Comparison of ENCODE assay signal across 8 mouse cellular contexts in genomic region chr7:19558965-19559364, GRCm38 (mm10). TPM values are rescaled to one million over a fixed set of nuclear protein-coding genes. Genes with fewer than 3 reads are reported as not detected.
DNase-seq lines count a peak whose midpoint lies in the region; ATAC-seq and TF ChIP-seq lines count a peak whose summit lies in the region.

No protein-coding gene starts in this region.

- H3K27ac ChIP-seq in lung, embryonic 14.5 days (ENCODE audit: low read depth): no peak overlapping the region
- no peak overlapping the region for H3K27ac ChIP-seq in embryonic facial prominence, embryonic 11.5 days (replicated peaks; ENCODE audit: low read depth, low read length)
- H3K27ac ChIP-seq in liver, embryonic 13.5 days: peak overlapping the region; percentile 79

- no peak for ATAC-seq in lung, embryonic 14.5 days (ENCODE audit: insufficient read depth)
- no peak for ATAC-seq in embryonic facial prominence, embryonic 11.5 days (replicated peaks; ENCODE audit: insufficient number of reproducible peaks, low FRiP score, low TSS enrichment, low read depth)
- ATAC-seq in liver, embryonic 13.5 days (ENCODE audit: low read depth): no peak

- peak overlapping the region; percentile 99 for H3K4me2 ChIP-seq in lung, embryonic 14.5 days
- no peak overlapping the region for H3K4me2 ChIP-seq in embryonic facial prominence, embryonic 11.5 days (ENCODE audit: low read depth, low read length)
- peak overlapping the region; percentile 81 for H3K4me2 ChIP-seq in liver, embryonic 13.5 days

- peaks cover 5% of the 10 kb centered on the region; the same call in 1 of the 2 replicates for H3K4me1 ChIP-seq in lung, embryonic 14.5 days (ENCODE audit: insufficient read depth)
- peaks cover 12% of the 10 kb centered on the region for H3K4me1 ChIP-seq in embryonic facial prominence, embryonic 11.5 days (ENCODE audit: control insufficient read depth, insufficient read depth, low read length)
- H3K4me1 ChIP-seq in liver, embryonic 13.5 days (replicated peaks): peaks cover 73% of the 10 kb centered on the region

- DNase-seq in lung, embryonic 14.5 days: peak; percentile 60
- DNase-seq in lung, postnatal 25 days (ENCODE audit: low spot score): no peak
- peak; percentile 73 for DNase-seq in embryonic facial prominence, embryonic 11.5 days (ENCODE audit: low spot score)
- DNase-seq in liver, embryonic 13.5 days: no peak
- peak; percentile 52 for DNase-seq in testis, postnatal 10 days (ENCODE audit: low spot score)
- DNase-seq in kidney, adult 9 months: no peak
- no peak for DNase-seq in kidney, adult 18-20 months
- no peak for DNase-seq in frontal cortex, postnatal 14 days (ENCODE audit: low spot score in 2 of 2)

- H3K9ac ChIP-seq in lung, embryonic 14.5 days: no peak overlapping the region
- H3K9ac ChIP-seq in embryonic facial prominence, embryonic 11.5 days (replicated peaks; ENCODE audit: low read length): no peak overlapping the region
- peak overlapping the region; percentile 99 for H3K9ac ChIP-seq in liver, embryonic 13.5 days

- H3K27me3 ChIP-seq in lung, embryonic 14.5 days (ENCODE audit: insufficient read depth, low read length): no peaks in the 10 kb centered on the region
- no peaks in the 10 kb centered on the region for H3K27me3 ChIP-seq in embryonic facial prominence, embryonic 11.5 days (ENCODE audit: control insufficient read depth, insufficient read depth, low read length)
- no peaks in the 10 kb centered on the region for H3K27me3 ChIP-seq in liver, embryonic 13.5 days

- peak; percentile 70 for TF ChIP-seq CTCF in lung, embryonic 14.5 days (IDR thresholded peaks at IDR 0.05; ENCODE audit: low read depth)

- H3K4me3 ChIP-seq in lung, embryonic 14.5 days (ENCODE audit: low read depth, low read length): no peak overlapping the region
- H3K4me3 ChIP-seq in embryonic facial prominence, embryonic 11.5 days (ENCODE audit: low read depth, low read length): no peak overlapping the region; the same call in 1 of the 2 replicates
- H3K4me3 ChIP-seq in liver, embryonic 13.5 days (replicated peaks): peak overlapping the region; percentile 100

- H3K36me3 ChIP-seq in lung, embryonic 14.5 days (ENCODE audit: insufficient read depth): peaks cover 23% of the 10 kb centered on the region
- H3K36me3 ChIP-seq in embryonic facial prominence, embryonic 11.5 days (replicated peaks; ENCODE audit: control insufficient read depth, insufficient read depth, low read depth, low read length): no peaks in the 10 kb centered on the region; the same call in 1 of the 2 replicates
- H3K36me3 ChIP-seq in liver, embryonic 13.5 days: peaks cover 54% of the 10 kb centered on the region

- no peaks in the 10 kb centered on the region for H3K9me3 ChIP-seq in lung, embryonic 14.5 days (ENCODE audit: low read depth, low read length)
- H3K9me3 ChIP-seq in embryonic facial prominence, embryonic 11.5 days (replicated peaks; ENCODE audit: control insufficient read depth, low read length): no peaks in the 10 kb centered on the region
- no peaks in the 10 kb centered on the region for H3K9me3 ChIP-seq in liver, embryonic 13.5 days (replicated peaks)

- WGBS in lung, embryonic 14.5 days: 33% methylated on average over 2 of the region's 2 CpGs
- WGBS in embryonic facial prominence, embryonic 11.5 days: 42% methylated on average over 2 of the region's 2 CpGs
- 54% methylated on average over 2 of the region's 2 CpGs for WGBS in liver, embryonic 13.5 days (ENCODE audit: insufficient replicate concordance)

RNA-seq across cellular contexts. Expression of gene Ppp1r37, which starts 3.9 kb away (rescaled TPM):
- 4.7 and 6.2 TPM in 2 replicates for polyA plus RNA-seq in lung, embryonic 14.5 days (2014; fragmentation: Nextera tagmentation; extraction: Ambion mirVana)
- polyA plus RNA-seq in embryonic facial prominence, embryonic 11.5 days (2014; fragmentation: Nextera tagmentation; extraction: Ambion mirVana): 3.6 and 3.7 TPM in 2 replicates
- 7.8 and 8.3 TPM in 2 replicates for polyA plus RNA-seq in liver, embryonic 13.5 days (2015; fragmentation: Nextera tagmentation; extraction: Ambion mirVana)

RNA-seq across cellular contexts. Expression of gene Zfp296, which starts 18.1 kb away (rescaled TPM):
- polyA plus RNA-seq in lung, embryonic 14.5 days (2014; fragmentation: Nextera tagmentation; extraction: Ambion mirVana): 0.27 and 0.38 TPM in 2 replicates
- 0.22 and 0.31 TPM in 2 replicates for polyA plus RNA-seq in embryonic facial prominence, embryonic 11.5 days (2014; fragmentation: Nextera tagmentation; extraction: Ambion mirVana)
- 1.3 and 1.5 TPM in 2 replicates for polyA plus RNA-seq in liver, embryonic 13.5 days (2015; fragmentation: Nextera tagmentation; extraction: Ambion mirVana)

RNA-seq across cellular contexts. Expression of gene Gemin7, which starts 18.4 kb away (rescaled TPM):
- 180 and 183 TPM in 2 replicates for polyA plus RNA-seq in lung, embryonic 14.5 days (2014; fragmentation: Nextera tagmentation; extraction: Ambion mirVana)
- polyA plus RNA-seq in embryonic facial prominence, embryonic 11.5 days (2014; fragmentation: Nextera tagmentation; extraction: Ambion mirVana): 158 and 167 TPM in 2 replicates
- 84.9 and 92.7 TPM in 2 replicates for polyA plus RNA-seq in liver, embryonic 13.5 days (2015; fragmentation: Nextera tagmentation; extraction: Ambion mirVana)

RNA-seq across cellular contexts. Expression of gene Nkpd1, which starts 41.3 kb away (rescaled TPM):
- polyA plus RNA-seq in lung, embryonic 14.5 days (2014; fragmentation: Nextera tagmentation; extraction: Ambion mirVana): 0.11 TPM in 2 replicates
- polyA plus RNA-seq in embryonic facial prominence, embryonic 11.5 days (2014; fragmentation: Nextera tagmentation; extraction: Ambion mirVana): 0.08 TPM in 1 of 2 replicates, not detected in the other
- polyA plus RNA-seq in liver, embryonic 13.5 days (2015; fragmentation: Nextera tagmentation; extraction: Ambion mirVana): not detected in 2 replicates

RNA-seq across cellular contexts. Expression of gene Clasrp, which starts 45.3 kb away (rescaled TPM):
- polyA plus RNA-seq in lung, embryonic 14.5 days (2014; fragmentation: Nextera tagmentation; extraction: Ambion mirVana): 46.9 and 51.5 TPM in 2 replicates
- 36.0 and 37.4 TPM in 2 replicates for polyA plus RNA-seq in embryonic facial prominence, embryonic 11.5 days (2014; fragmentation: Nextera tagmentation; extraction: Ambion mirVana)
- 14.3 and 15.7 TPM in 2 replicates for polyA plus RNA-seq in liver, embryonic 13.5 days (2015; fragmentation: Nextera tagmentation; extraction: Ambion mirVana)

Comparison
In these comparisons a context has a peak if more than half of its experiments do, and no peak if none do; other contexts are left out.
1. DNase-seq: peak in lung, embryonic 14.5 days (single experiment), embryonic facial prominence, embryonic 11.5 days (single experiment) and testis, postnatal 10 days (single experiment); none in lung, postnatal 25 days (single experiment), liver, embryonic 13.5 days (single experiment), kidney, adult 9 months (single experiment), kidney, adult 18-20 months (single experiment) and frontal cortex, postnatal 14 days (0 of 2).